Mouse (Mus musculus) CH12.LX (cell line): ENCODE measurements around the gene Dido1. TPM values are rescaled to one million over a fixed set of nuclear protein-coding genes. Genes with fewer than 3 reads are reported as not detected.

Source experiments
- DNase-seq: peaks from one replicate; pipeline ENCODE4 v3.0.0-alpha.2; 2013; ENCODE audit errors: extremely low read depth
- H3K27ac ChIP-seq: 2 replicates; pipeline ENCODE4 v1.5.1; 2012; ENCODE audit warnings: low read depth, mild to moderate bottlenecking, control low read depth, moderate library complexity; ENCODE audit not compliant: insufficient read depth
- H3K27me3 ChIP-seq: replicated peaks from 2 replicates; pipeline ENCODE3; 2012; ENCODE audit warnings: inconsistent platforms
- H3K36me3 ChIP-seq, 2 experiments: replicated peaks in 1 of 2; 2 replicates each; pipeline versions ENCODE3 to v1.6.1; 2012; ENCODE audit warnings: inconsistent platforms in 1 of 2, low read length in 1 of 2, mild to moderate bottlenecking in 1 of 2, mixed read lengths in 1 of 2, moderate library complexity in 1 of 2; ENCODE audit not compliant: control insufficient read depth in 1 of 2, insufficient read depth in 1 of 2
- H3K4me1 ChIP-seq, 2 experiments: 2 replicates each; pipeline ENCODE4 v1.6.1; 2012; ENCODE audit warnings: inconsistent platforms in 1 of 2, moderate library complexity in 1 of 2; ENCODE audit not compliant: insufficient read depth in 2 of 2, control insufficient read depth in 1 of 2
- H3K4me2 ChIP-seq: 2 replicates; pipeline ENCODE4 v1.6.1; 2012; ENCODE audit warnings: low read depth, mild to moderate bottlenecking, control low read depth; ENCODE audit not compliant: poor library complexity, insufficient read depth, severe bottlenecking
- H3K4me3 ChIP-seq, 3 experiments: fragments of 150-350 bp in 1 of 3; sonication (generic) in 1 of 3; replicated peaks in 1 of 3; 2 replicates each; pipeline versions ENCODE3 to v1.5.1; 2011 to 2012; ENCODE audit warnings: low read depth in 2 of 3, low read length in 2 of 3, mild to moderate bottlenecking in 2 of 3, moderate library complexity in 2 of 3, control low read depth in 1 of 3, improper control_type of control experiment in 1 of 3, inconsistent platforms in 1 of 3, mixed read lengths in 1 of 3; ENCODE audit not compliant: poor library complexity in 1 of 3
- H3K79me2 ChIP-seq: replicated peaks from 2 replicates; pipeline ENCODE4 v1.6.1; 2012; ENCODE audit warnings: mild to moderate bottlenecking, moderate library complexity; ENCODE audit not compliant: control insufficient read depth, poor library complexity, insufficient read depth, severe bottlenecking; ENCODE audit errors: extremely low read depth
- H3K9ac ChIP-seq: 2 replicates; pipeline ENCODE4 v1.6.1; 2012; ENCODE audit warnings: low read depth, mild to moderate bottlenecking, control low read depth, moderate library complexity; ENCODE audit not compliant: insufficient read depth
- H3K9me3 ChIP-seq: replicated peaks from 2 replicates; pipeline ENCODE3; 2012; ENCODE audit warnings: low read length, inconsistent platforms, mixed read lengths
- BHLHE40 ChIP-seq: IDR thresholded peaks from 2 replicates; pipeline ENCODE4 v1.6.1; 2011; ENCODE audit warnings: mild to moderate bottlenecking, low read depth, low read length, improper control_type of control experiment
- CHD1 ChIP-seq: IDR thresholded peaks from 2 replicates; pipeline ENCODE4 v1.6.1; 2012; ENCODE audit warnings: low read depth, low read length, improper control_type of control experiment, inconsistent platforms
- EP300 ChIP-seq: IDR thresholded peaks from 2 replicates; pipeline ENCODE4 v1.6.1; 2011; ENCODE audit warnings: low read length, improper control_type of control experiment
- HCFC1 ChIP-seq: IDR thresholded peaks from 2 replicates; pipeline ENCODE4 v1.6.1; 2012; ENCODE audit warnings: low read depth, mild to moderate bottlenecking, inconsistent platforms, low read length, improper control_type of control experiment
- IRF4 ChIP-seq: IDR thresholded peaks from 2 replicates; pipeline ENCODE4 v1.6.1; 2014; ENCODE audit warnings: low read depth, mild to moderate bottlenecking, inconsistent platforms, low read length, improper control_type of control experiment
- JUN ChIP-seq: IDR thresholded peaks from 2 replicates; pipeline ENCODE4 v1.6.1; 2011; ENCODE audit warnings: low read depth, mild to moderate bottlenecking, low read length, improper control_type of control experiment, moderate library complexity; ENCODE audit not compliant: insufficient read depth
- MAX ChIP-seq: IDR thresholded peaks from 2 replicates; pipeline ENCODE4 v1.6.1; 2011; ENCODE audit warnings: low read length, improper control_type of control experiment
- MXI1 ChIP-seq: IDR thresholded peaks from 2 replicates; pipeline ENCODE4 v1.6.1; 2011; ENCODE audit warnings: mild to moderate bottlenecking, low read depth, low read length, improper control_type of control experiment
- MYC ChIP-seq: IDR thresholded peaks from 2 replicates; pipeline ENCODE4 v1.6.1; 2011; ENCODE audit warnings: low read depth, mild to moderate bottlenecking, improper control_type of control experiment, low read length
- NRF1 ChIP-seq: IDR thresholded peaks from 2 replicates; pipeline ENCODE4 v1.6.1; 2014; ENCODE audit warnings: low read depth, mild to moderate bottlenecking, inconsistent platforms, low read length, improper control_type of control experiment, moderate library complexity
- PAX5 ChIP-seq: IDR thresholded peaks from 2 replicates; pipeline ENCODE4 v1.6.1; 2012; ENCODE audit warnings: low read length, inconsistent platforms, mixed read lengths
- POLR2A ChIP-seq: IDR thresholded peaks from 2 replicates; pipeline ENCODE4 v1.6.1; 2011; ENCODE audit warnings: low read depth, mild to moderate bottlenecking, improper control_type of control experiment, low read length
- POLR2AphosphoS2 ChIP-seq: IDR thresholded peaks from 2 replicates; pipeline ENCODE4 v1.6.1; 2011; ENCODE audit warnings: low read depth, low read length, improper control_type of control experiment
- SIN3A ChIP-seq: IDR thresholded peaks from 2 replicates; pipeline ENCODE4 v1.6.1; 2012; ENCODE audit warnings: low read length, improper control_type of control experiment, inconsistent platforms
- TCF12 ChIP-seq: IDR thresholded peaks from 2 replicates; pipeline ENCODE4 v1.6.1; 2014; ENCODE audit warnings: low read depth, mild to moderate bottlenecking, inconsistent platforms, low read length, improper control_type of control experiment
- UBTF ChIP-seq: IDR thresholded peaks from 2 replicates; pipeline ENCODE4 v1.6.1; 2012; ENCODE audit warnings: low read depth, mild to moderate bottlenecking, inconsistent platforms, low read length, improper control_type of control experiment, moderate library complexity
- USF2 ChIP-seq: conservative IDR thresholded peaks from 2 replicates; pipeline ENCODE4 v1.6.1; 2011; ENCODE audit warnings: low read depth, low read length, improper control_type of control experiment
- ZC3H11A ChIP-seq: IDR thresholded peaks from 2 replicates; pipeline ENCODE4 v1.6.1; 2012; ENCODE audit warnings: low read depth, mild to moderate bottlenecking, inconsistent platforms, low read length, improper control_type of control experiment
- ZKSCAN1 ChIP-seq: IDR thresholded peaks from 2 replicates; pipeline ENCODE4 v1.6.1; 2012; ENCODE audit warnings: low read depth, inconsistent platforms, low read length, improper control_type of control experiment, borderline replicate concordance
- dilution Hi-C: fragments of 300-500 bp; cut with MboI; formaldehyde crosslinking; loops from 2 replicates; pipeline ENCODE4 v1.14.3; 2020; ENCODE audit warnings: low sequenced_read_pairs; ENCODE audit not compliant: extremely low pct_unique_long_range_greater_than_20kb, extremely low pct_ligation_motif_present
- in situ Hi-C: fragments of 300-500 bp; cut with MboI; formaldehyde crosslinking; loops from 3 replicates; pipeline ENCODE4 v1.14.3; 2019; ENCODE audit warnings: low sequenced_read_pairs, low pct_ligation_motif_present, low pct_unique_long_range_greater_than_20kb, mixed read lengths
- polyA plus RNA-seq: library from polyadenylated mRNA; unstranded; fragments of >175 nt; gene quantifications from 2 replicates; pipeline ENCODE4 v1.2.1, GENCODE M21; 2012; ENCODE audit warnings: low read depth; ENCODE audit not compliant: insufficient read length
- total RNA-seq, 2 experiments: library from RNA; depleted of rRNA; stranded (reverse); fragments of 300-350 nt in 1 of 2; fragments of >200 nt in 1 of 2; gene quantifications; 2 replicates each; pipeline ENCODE4 v1.2.3; 2012 to 2014

Dido1 gene
- total and polyA plus RNA-seq, 3 experiments, result 16.4 to 25.0 (median 24.9) TPM

DNA sequence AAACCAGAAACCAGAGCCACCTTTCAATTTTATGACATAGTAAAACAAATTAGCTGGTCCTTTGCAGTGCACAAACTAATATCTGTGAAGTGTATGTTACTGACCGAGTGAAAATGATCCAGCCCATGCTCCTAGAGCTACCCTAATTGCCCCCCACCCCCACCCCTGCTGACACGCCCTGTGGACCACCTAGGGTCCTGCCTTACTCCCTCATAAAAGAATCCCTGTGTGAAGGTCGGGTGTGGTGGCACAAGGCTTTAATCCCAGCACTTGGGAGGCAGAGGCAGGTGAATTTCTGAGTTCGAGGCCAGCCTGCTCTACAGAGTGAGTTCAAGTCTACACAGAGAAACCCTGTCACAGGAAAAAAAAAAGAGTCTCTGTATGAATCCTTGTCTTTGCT is 1.7 kb upstream of the Dido1 start:
- H3K36me3 ChIP-seq, result peaks cover 14 to 39% of the 10 kb centered on the region in 2 experiments
- H3K4me1 ChIP-seq, result peaks cover 0 to 36% of the 10 kb centered on the region in 2 experiments; a peak in 2 of 4 replicates
- peak overlapping the region; percentile 53 for H3K4me2 ChIP-seq
- H3K27ac ChIP-seq, result no peak overlapping the region
- H3K4me3 ChIP-seq, result peak overlapping the region in 2 of 3 experiments; percentile 96 to 100
- H3K27me3 ChIP-seq, result no peaks in the 10 kb centered on the region
- TF ChIP-seq USF2, result no peak
- TF ChIP-seq HCFC1, result no peak
- TF ChIP-seq SIN3A, result no peak
- no peak for TF ChIP-seq POLR2AphosphoS2
- no peak for TF ChIP-seq TCF12
- no peak for TF ChIP-seq ZC3H11A
- no peak for TF ChIP-seq IRF4
- TF ChIP-seq POLR2A, result no peak
- no peak for TF ChIP-seq UBTF
- no peak for TF ChIP-seq EP300
- no peak for TF ChIP-seq PAX5
- TF ChIP-seq ZKSCAN1, result no peak
- no peak for TF ChIP-seq JUN
- no peak for TF ChIP-seq BHLHE40
- no peak for TF ChIP-seq NRF1
- TF ChIP-seq, all 38 proteins: peak for 0
- H3K9me3 ChIP-seq, result no peaks in the 10 kb centered on the region
- DNase-seq, result no peak
- H3K79me2 ChIP-seq, result peaks cover 56% of the 10 kb centered on the region
- dilution Hi-C loops (no loop called here), in situ Hi-C loops (loop anchor here (25.0 kb wide), 1 partner anchor 651 kb away; the partner anchor contains the start of genes Arfrp1 and Zgpat)
- peak overlapping the region; percentile 97 for H3K9ac ChIP-seq

DNA sequence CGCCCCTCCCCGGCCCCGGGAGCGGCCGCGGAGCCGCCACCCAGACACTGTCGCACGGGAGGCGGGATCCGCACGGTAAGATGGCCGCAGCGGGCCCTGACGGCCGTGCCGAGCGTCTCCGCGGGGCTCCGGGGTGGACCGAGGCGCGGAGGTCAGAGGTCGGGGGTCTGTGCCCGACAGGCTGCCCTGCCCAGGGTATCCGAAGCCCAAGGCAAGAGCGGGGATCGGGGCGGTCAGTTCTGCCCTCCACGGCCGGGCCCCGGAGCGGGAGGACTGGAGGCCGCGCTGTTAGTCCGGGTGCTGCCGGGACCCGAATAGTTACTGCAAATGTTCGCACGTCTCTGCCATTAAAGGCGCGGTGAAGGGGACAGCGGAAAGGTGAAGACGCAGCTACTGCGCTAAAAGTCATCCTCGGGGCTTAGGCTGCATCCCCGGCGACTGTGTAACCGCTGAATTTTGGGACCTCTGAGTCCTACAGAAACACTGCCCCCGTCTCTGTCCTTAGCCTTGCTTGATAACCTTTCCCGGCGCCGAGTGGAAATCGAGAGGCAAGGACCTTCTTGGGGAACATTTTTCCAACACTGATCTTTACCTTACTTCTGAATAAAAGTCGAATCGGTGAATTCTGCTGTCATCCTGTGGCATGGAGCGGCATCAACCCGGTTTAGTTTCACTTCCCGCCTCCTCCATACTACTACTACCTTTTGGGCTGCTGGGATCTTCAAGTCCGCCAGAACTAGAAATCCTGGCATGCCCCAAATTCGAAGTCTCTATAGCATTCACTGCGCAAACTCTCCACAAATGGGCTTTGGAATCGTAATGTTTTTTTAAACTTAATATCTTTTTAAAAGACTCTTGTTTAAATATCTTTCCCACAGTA is 717 bp upstream of the Dido1 start:
- peaks cover 10 to 40% of the 10 kb centered on the region in 2 experiments for H3K36me3 ChIP-seq
- H3K4me1 ChIP-seq, result peaks cover 2 to 42% of the 10 kb centered on the region in 2 experiments; a peak in 2 of 4 replicates
- peak overlapping the region; percentile 57 for H3K27ac ChIP-seq
- dilution Hi-C loops, result no loop called here
- peak overlapping the region; percentile 97 for H3K9ac ChIP-seq
- no peaks in the 10 kb centered on the region for H3K27me3 ChIP-seq
- no peak for TF ChIP-seq CHD1
- TF ChIP-seq MAX, result no peak
- no peak for TF ChIP-seq ZC3H11A
- TF ChIP-seq IRF4, result peak; percentile 65; the same call in 1 of the 2 replicates
- TF ChIP-seq MYC, result no peak; the same call in 1 of the 2 replicates
- peak; percentile 46; the same call in 1 of the 2 replicates for TF ChIP-seq SIN3A
- no peak for TF ChIP-seq POLR2AphosphoS2
- TF ChIP-seq MXI1, result peak; percentile 41; the same call in 1 of the 2 replicates
- peak overlapping the region; percentile 53 for H3K4me2 ChIP-seq
- peaks cover 63% of the 10 kb centered on the region for H3K79me2 ChIP-seq
- DNase-seq, result no peak
- in situ Hi-C loops, result loop anchor here (25.0 kb wide), 1 partner anchor 652 kb away; the partner anchor contains the start of genes Arfrp1 and Zgpat
- no peaks in the 10 kb centered on the region for H3K9me3 ChIP-seq
- peak overlapping the region; percentile 92 to 100 (median 96) for H3K4me3 ChIP-seq
